In genomic region chr8:22273142-22273541, GRCm38 (mm10) we compare ENCODE assay signal across 32 mouse cellular contexts. TPM values are rescaled to one million over a fixed set of nuclear protein-coding genes. Genes with fewer than 3 reads are reported as not detected.
"Had no signal": no experiment of that assay in that cellular context is flagged by ENCODE, and none has a peak within 500 bp of the region (broad histone marks: within the 10 kb centered on the region; RNA-seq: fewer than 3 reads in every experiment).

No protein-coding gene starts in this region.

- ATAC-seq: hindbrain, embryonic 16.5 days; intestine, embryonic 16.5 days; liver, embryonic 12.5 days had no signal

- DNase-seq: gastrocnemius, adult 2 months; gastrocnemius, postnatal 10 days; gastrocnemius, postnatal 25 days; heart, adult 18-20 months; heart, postnatal 10 days; heart, postnatal 4 days; kidney, adult 11 months; kidney, adult 2 months; kidney, adult 9 months; kidney, postnatal 14 days; kidney, postnatal 36 days; layer of hippocampus, adult 9-11 months; layer of hippocampus, postnatal 36 days; left cerebral cortex, postnatal 4 days had no signal

RNA-seq across cellular contexts. Expression of gene Tpte, which starts 10.1 kb away (rescaled TPM):
- polyA plus RNA-seq: heart, embryonic 10.5 days; heart, embryonic 12.5 days; heart, embryonic 14.5 days; heart, embryonic 16.5 days; hindbrain, embryonic 10.5 days; hindbrain, embryonic 12.5 days; hindbrain, embryonic 14.5 days; hindbrain, embryonic 16.5 days; intestine, embryonic 14.5 days; kidney, adult 2 months; kidney, embryonic 15.5 days; kidney, postnatal 0 days; large intestine, adult 2 months; limb, embryonic 11.5 days; limb, embryonic 13.5 days; limb, embryonic 15.5 days; liver, adult 2 months; liver, embryonic 12.5 days had no signal
